Mouse (Mus musculus) inflammation-experienced regulatory T-cells, adult 6 months (primary cell): ENCODE results near the gene Tbc1d7. TPM values are rescaled to one million over a fixed set of nuclear protein-coding genes. Genes with fewer than 3 reads are reported as not detected.

Source experiments
- ATAC-seq: one replicate; pipeline ENCODE4 v1.8.0; 2017
- polyA plus RNA-seq, 3 experiments: library from polyadenylated mRNA; unstranded; fragments of 100-300 nt; shearing (Covaris generic); gene quantifications; one replicate each; pipeline ENCODE4 v1.2.1; 2017

Tbc1d7 gene
- polyA plus RNA-seq, 3 experiments from 2014 or later: 16.1 to 16.8 (median 16.8) TPM

DNA sequence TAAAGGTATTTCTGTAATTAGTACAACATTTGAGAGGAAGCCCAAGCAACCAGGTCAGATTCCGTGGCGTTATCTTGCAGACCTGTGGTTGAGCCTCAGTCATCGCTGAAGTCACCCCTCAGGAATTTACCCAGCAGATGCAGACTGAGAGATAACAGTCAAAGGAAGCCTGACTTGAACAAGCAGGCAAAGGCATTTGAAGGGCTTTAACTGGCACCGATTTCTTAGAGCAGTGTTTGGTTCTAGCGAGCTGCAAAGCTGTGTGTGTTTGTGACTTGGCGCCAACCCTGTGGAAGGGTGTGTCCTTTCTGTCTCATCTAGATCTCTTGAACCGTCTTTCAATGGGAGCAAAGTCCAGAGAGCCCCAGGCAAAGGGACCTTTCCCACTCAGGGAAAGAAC, 22.0 kb upstream of the Tbc1d7 start:
- ATAC-seq: no peak

GRCm38 (mm10) chr13:43191741-43192192, 20.5 kb upstream of the Tbc1d7 start:
- peak; percentile 61 for ATAC-seq

GRCm38 (mm10) chr13:43191290-43191689, 20.0 kb upstream of the Tbc1d7 start:
- no peak for ATAC-seq

- ATAC-seq: no peak
These were observed 16.4 kb upstream of the Tbc1d7 start for GRCm38 (mm10) chr13:43187736-43188135.

GRCm38 (mm10) chr13:43183248-43184055, 12.2 kb upstream of the Tbc1d7 start:
- ATAC-seq: no peak

DNA sequence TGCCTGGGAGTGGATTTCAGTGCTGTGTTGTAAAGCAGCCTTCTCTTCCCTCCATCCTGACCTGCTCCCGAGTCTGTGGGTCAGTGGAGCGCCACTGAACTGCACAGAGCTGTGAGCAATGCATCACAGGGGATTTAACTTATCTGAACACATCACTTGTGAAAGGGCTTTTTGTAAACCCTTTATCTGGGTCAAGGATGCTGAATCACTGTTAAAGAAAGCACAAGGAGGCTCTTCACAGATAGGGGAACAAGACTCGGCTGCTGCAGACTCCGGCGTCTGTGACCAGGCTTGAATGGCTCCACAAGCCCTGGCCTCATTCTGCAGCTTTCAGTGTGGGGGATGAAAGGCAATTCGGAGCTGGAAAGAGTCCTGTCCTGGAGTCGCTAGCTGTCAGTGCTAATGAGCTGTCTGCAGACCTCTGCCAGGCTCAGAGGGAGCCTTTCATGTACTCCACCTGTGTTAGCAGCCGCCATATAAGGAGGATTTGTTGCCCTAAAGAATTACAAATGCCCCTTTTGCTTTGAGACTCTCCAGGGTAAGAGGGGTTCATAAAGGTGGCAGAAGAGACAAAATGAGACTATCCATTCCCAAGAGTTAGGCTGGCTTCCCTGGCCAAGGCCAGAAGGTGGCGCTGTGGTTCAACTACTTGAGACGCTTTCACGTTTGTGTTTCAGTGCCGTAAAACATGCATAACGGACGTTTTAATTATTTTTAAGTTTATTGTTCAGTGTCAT, 11.3 kb upstream of the Tbc1d7 start:
- peak; percentile 74 for ATAC-seq

- no peak for ATAC-seq
These were observed 9.8 kb upstream of the Tbc1d7 start for GRCm38 (mm10) chr13:43181104-43181503.

GRCm38 (mm10) chr13:43177317-43177716, 6.0 kb upstream of the Tbc1d7 start:
- ATAC-seq: peak; percentile 91

DNA sequence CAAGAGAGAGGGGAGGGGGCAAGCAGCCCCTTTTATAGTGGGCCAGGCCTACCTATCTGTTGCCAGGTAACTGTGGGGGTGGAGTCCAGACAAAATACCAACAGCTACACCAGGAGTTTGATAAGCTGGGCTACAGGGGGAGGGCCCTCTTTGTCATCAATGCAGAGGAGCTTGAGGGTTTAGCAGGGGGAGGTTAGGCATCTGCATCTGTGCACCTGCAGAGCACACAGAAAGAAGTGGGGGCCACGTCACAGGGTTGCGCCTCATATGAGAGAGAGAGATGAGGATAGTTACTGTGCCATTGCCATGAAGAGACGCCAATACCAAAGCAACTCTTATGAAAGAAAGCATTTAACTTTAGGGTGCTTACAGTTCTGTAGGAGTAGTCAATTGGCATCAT, 5.4 kb upstream of the Tbc1d7 start:
- no peak for ATAC-seq

DNA sequence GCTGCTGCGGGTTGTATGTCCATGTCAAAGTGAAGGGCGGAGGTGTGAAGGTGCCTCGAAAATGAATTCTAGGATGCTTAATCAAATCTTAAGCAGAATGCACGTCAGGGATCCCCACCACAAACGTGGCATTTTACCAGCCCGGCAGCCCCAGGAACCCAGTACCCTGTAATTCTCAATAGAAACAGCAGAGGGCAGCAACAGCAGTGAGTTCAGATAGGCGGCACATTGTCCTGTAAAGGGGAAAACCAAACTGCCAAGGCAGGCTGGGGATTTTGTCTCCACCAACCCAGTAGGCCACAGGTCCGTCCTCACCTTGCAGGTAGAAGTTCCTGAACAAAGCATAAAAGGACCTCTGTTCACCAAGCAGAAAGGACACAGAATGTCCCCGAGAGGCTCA, 2.0 kb upstream of the Tbc1d7 start:
- ATAC-seq: peak; percentile 39

DNA sequence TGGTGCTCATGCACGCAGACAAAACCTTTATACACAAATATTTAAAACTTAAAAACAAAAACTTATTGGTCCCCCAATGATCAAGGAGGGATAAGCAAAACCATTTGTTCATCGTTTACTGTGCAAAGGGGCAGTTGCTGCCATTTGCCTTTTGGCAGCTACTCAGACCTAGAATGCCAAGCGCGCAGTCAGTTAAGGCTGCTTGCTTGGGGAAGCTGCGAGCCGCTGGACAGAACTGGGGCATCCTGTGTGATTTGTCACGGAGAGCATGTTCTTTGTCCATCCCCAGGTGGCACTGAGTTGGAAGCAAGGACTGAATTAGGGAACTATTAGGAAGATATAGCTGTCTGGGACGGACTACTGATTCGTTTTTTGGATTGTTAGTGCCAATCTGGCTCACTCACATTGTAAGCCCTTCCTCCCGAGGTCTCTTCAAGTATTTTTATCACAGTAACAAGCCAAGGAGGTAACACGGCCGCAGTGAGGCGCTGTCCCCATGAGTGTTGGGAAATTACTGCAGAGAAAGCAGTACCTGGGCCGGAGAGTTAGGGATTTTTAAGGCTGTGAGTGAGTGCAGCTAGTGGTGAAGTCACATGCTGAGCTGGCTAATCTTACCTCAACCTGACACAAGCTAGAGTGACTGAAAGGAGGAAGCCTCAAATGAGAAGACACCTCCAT, 874 bp upstream of the Tbc1d7 start:
- no peak for ATAC-seq

GRCm38 (mm10) chr13:43167721-43168120, 3.6 kb downstream of the Tbc1d7 start:
- no peak for ATAC-seq

DNA sequence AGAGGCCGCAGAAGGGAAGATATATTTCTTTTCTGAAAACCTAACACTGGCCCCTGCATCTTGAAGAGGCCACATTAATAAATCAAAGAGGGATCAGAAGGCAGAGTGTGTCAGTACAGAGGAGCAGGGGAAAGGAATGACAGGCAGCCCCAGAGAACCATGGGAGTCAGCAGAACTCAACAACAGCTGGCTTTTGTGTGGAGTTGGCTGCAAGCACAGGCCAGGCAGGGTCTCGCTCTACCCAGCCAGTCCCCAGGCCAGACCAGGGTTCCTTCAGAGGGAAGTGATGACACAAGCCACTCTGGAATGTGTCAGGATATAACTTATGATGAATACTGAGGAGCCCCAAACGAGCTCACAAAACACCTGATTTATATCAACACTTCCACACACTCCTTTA, 11.9 kb downstream of the Tbc1d7 start:
- ATAC-seq: no peak

- ATAC-seq: no peak
These were observed 13.0 kb downstream of the Tbc1d7 start for GRCm38 (mm10) chr13:43158281-43158680.

- ATAC-seq: no peak
These were observed 13.9 kb downstream of the Tbc1d7 start for GRCm38 (mm10) chr13:43157370-43157769.

GRCm38 (mm10) chr13:43152005-43152520, 19.2 kb downstream of the Tbc1d7 start:
- no peak for ATAC-seq

DNA sequence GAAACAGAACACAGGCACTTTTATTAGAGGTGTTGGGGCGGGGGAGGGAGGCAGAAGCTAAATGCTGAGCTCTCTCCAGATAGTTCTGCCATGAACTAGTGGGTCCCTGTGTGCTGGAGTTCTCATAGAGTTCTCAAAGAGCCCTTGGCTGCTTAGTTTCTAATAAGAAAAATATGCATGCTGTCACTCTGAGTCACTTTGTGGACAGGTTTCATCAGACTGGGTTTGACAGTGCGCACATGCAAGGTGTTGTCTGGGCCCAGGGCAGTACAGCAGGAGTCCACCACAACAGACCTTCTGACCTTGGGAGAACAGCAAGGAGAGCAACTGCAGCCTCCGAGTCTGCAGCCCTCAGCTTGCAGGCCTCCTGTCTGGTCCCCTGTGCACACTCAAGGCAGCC, 21.6 kb downstream of the Tbc1d7 start:
- ATAC-seq: no peak

- ATAC-seq: no peak
These were observed 22.6 kb downstream of the Tbc1d7 start for GRCm38 (mm10) chr13:43148692-43149091.

DNA sequence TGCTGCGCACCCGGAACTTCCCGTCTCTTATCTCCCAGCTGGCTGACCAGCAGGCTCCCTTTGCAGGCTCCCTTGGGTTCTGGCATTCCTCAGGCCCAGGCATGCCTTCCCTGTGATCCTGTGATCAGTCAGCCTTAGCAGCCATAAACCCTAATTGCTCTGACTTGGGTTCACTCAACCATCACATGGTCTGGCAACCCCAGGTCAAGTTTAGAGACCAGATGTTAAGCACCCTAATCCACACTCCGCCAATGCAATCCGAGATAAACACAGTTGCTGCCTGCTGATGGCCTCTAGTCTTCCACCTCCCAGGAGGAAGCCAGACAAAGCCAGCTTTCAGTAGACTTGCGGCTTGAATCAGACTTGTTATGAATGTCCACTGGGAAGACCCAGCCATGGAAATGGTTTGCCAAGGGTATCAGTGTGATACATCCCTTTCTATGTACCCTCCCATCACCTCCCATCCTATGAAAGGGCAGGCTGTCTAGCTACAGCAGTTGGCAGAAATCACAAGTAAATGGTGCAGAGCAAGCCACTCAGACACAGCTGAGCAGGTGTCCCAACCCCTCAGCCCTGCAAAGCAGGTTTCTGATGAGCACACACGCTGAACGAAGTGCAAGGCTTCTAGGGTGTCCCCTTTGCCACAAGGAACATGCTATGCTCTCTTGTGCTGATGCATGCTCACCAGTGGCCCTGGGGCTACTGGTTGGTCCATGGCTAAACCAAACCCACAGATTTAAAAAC, 24.6 kb downstream of the Tbc1d7 start:
- ATAC-seq: no peak

DNA sequence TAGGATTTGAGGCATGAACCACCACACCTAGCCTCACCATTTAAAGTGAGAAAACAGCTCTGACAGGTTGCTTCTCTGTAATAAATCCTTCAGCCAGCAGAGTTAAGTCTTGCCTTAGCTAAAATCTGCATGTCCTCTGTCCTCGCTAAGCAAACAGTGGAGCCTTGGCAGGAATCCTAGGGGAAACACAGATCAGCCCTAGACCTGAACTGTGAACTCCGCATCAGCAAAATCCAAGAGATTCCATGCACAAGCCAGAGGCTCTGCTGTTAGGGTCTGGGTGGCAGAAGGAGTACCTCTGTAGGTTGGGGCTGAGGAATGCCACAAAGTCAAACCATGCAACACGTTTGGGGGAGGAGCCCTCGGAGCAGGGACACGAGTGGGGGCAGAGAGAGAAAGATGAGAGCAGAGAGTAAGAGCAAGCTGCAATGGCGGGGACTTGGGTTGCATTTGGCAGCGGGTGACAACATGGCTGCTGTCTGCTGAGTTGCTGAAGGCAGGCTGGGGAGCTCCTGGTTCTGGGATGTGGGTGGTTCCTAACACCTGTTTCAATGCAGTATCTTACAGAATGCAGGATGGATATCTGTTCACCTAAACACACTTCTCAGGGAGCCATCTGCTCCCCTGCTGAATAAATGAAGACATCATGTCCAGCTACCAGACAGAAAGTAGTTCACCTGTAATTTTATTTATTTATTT, 26.4 kb downstream of the Tbc1d7 start:
- no peak for ATAC-seq

DNA sequence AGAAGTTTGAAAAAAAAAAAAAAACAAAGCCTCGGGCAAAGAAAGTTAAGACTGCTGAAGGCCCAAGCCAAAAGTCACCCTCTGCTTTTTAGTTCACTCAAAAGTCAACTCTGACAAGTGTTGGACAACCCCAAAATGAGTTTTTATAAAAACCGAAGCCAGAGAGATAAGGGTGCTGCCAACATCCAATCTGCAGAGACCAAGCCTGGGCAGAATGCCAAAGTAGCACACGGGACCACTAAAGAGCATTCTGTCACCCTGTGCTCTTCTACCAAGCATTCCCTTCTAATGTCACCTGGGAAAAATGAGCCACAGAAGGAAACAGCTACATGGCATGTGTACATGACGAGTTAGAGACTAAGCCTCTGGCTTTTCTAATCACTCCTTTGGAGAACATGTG, 36.8 kb downstream of the Tbc1d7 start:
- no peak for ATAC-seq

GRCm38 (mm10) chr13:43133400-43133799, 37.9 kb downstream of the Tbc1d7 start:
- ATAC-seq: no peak
